Mouse (Mus musculus) myocyte (in vitro differentiated cells): ENCODE data around the gene Pdlim7. TPM values are rescaled to one million over a fixed set of nuclear protein-coding genes. Genes with fewer than 3 reads are reported as not detected.

ENCODE experiments used
- H3K27me3 ChIP-seq: one replicate; pipeline ENCODE4 v1.6.1; 2011; ENCODE audit not compliant: control insufficient read depth, insufficient read depth, insufficient read length
- H3K36me3 ChIP-seq: one replicate; pipeline ENCODE4 v1.6.1; 2011; ENCODE audit not compliant: control insufficient read depth, insufficient read depth
- H3K4me2 ChIP-seq: one replicate; pipeline ENCODE4 v1.6.1; 2011; ENCODE audit warnings: low read depth, control low read depth
- H3K4me3 ChIP-seq: one replicate; pipeline ENCODE4 v1.5.1; 2011; ENCODE audit warnings: mild to moderate bottlenecking, control low read depth, moderate library complexity
- H3K79me2 ChIP-seq: one replicate; pipeline ENCODE4 v1.6.1; 2011; ENCODE audit not compliant: control insufficient read depth, insufficient read depth
- H3ac ChIP-seq: one replicate; pipeline ENCODE4 v1.6.1; 2011; ENCODE audit not compliant: control insufficient read depth, insufficient read length
- CEBPB ChIP-seq: IDR thresholded peaks from 2 replicates; pipeline ENCODE4 v1.6.1; 2011; ENCODE audit warnings: mild to moderate bottlenecking, moderate library complexity; ENCODE audit not compliant: poor library complexity, insufficient read depth, severe bottlenecking
- E2F4 ChIP-seq: IDR thresholded peaks from one replicate; pipeline ENCODE4 v1.6.1; 2011; ENCODE audit warnings: mild to moderate bottlenecking, control low read depth, moderate library complexity; ENCODE audit not compliant: insufficient read depth
- MAX ChIP-seq: IDR thresholded peaks from one replicate; pipeline ENCODE4 v1.6.1; 2011; ENCODE audit warnings: low read depth, mild to moderate bottlenecking, control low read depth
- MYOD1 ChIP-seq, 3 experiments: IDR thresholded peaks; one replicate each; pipeline ENCODE4 v1.6.1; 2011; ENCODE audit warnings: control low read depth in 2 of 3, low read depth in 2 of 3, mild to moderate bottlenecking in 2 of 3, moderate library complexity in 1 of 3; ENCODE audit not compliant: insufficient read length in 2 of 3, control insufficient read depth in 1 of 3
- MYOG ChIP-seq, 3 experiments: IDR thresholded peaks; one replicate each; pipeline ENCODE4 v1.6.1; 2011; ENCODE audit warnings: control low read depth in 2 of 3, low read depth in 2 of 3, mild to moderate bottlenecking in 2 of 3; ENCODE audit not compliant: insufficient read length in 2 of 3, control insufficient read depth in 1 of 3, insufficient read depth in 1 of 3
- POLR2A ChIP-seq: IDR thresholded peaks from one replicate; pipeline ENCODE4 v1.6.1; 2011; ENCODE audit warnings: low read depth, mild to moderate bottlenecking, control low read depth, moderate library complexity; ENCODE audit not compliant: insufficient read length
- POLR2AphosphoS2 ChIP-seq: IDR thresholded peaks from one replicate; pipeline ENCODE4 v1.6.1; 2011; ENCODE audit warnings: low read depth, control low read depth; ENCODE audit not compliant: insufficient read length
- REST ChIP-seq: IDR thresholded peaks from one replicate; pipeline ENCODE4 v1.6.1; 2011; ENCODE audit warnings: mild to moderate bottlenecking, control low read depth, moderate library complexity; ENCODE audit not compliant: insufficient read depth, insufficient read length
- SRF ChIP-seq: IDR thresholded peaks from one replicate; pipeline ENCODE4 v1.6.1; 2011; ENCODE audit warnings: low read depth; ENCODE audit not compliant: control insufficient read depth, insufficient read length
- TCF12 ChIP-seq: IDR thresholded peaks from one replicate; pipeline ENCODE4 v1.6.1; 2011; ENCODE audit warnings: mild to moderate bottlenecking, control low read depth; ENCODE audit not compliant: poor library complexity, insufficient read depth, severe bottlenecking
- TCF3 ChIP-seq: IDR thresholded peaks from one replicate; pipeline ENCODE4 v1.6.1; 2011; ENCODE audit warnings: low read depth, control low read depth; ENCODE audit not compliant: insufficient read length
- USF1 ChIP-seq: IDR thresholded peaks from one replicate; pipeline ENCODE4 v1.6.1; 2011; ENCODE audit warnings: low read depth, mild to moderate bottlenecking, control low read depth, moderate library complexity
- polyA plus RNA-seq: library from polyadenylated mRNA; unstranded; fragments of >200 nt; fragmentation: generic; extraction: Trizol; gene quantifications from one replicate; pipeline ENCODE4 v1.2.1, GENCODE M21; 2012; ENCODE audit warnings: missing spikeins

Pdlim7 gene
- polyA plus RNA-seq, 1 experiment, result 553 TPM

GRCm38 (mm10) chr13:55477492-55477891, 36.0 kb downstream of the Pdlim7 start:
- no peaks in the 10 kb centered on the region for H3K27me3 ChIP-seq
- H3K4me3 ChIP-seq, result no peak overlapping the region
- no peak overlapping the region for H3ac ChIP-seq
- no peak for TF ChIP-seq TCF12
- H3K79me2 ChIP-seq, result no peaks in the 10 kb centered on the region
- no peak overlapping the region for H3K4me2 ChIP-seq
- H3K36me3 ChIP-seq, result peaks cover 16% of the 10 kb centered on the region

- H3K36me3 ChIP-seq, result peaks cover 11% of the 10 kb centered on the region
- no peak overlapping the region for H3K4me3 ChIP-seq
- H3K27me3 ChIP-seq, result no peaks in the 10 kb centered on the region
These were observed 37.2 kb downstream of the Pdlim7 start for GRCm38 (mm10) chr13:55476256-55476655.

DNA sequence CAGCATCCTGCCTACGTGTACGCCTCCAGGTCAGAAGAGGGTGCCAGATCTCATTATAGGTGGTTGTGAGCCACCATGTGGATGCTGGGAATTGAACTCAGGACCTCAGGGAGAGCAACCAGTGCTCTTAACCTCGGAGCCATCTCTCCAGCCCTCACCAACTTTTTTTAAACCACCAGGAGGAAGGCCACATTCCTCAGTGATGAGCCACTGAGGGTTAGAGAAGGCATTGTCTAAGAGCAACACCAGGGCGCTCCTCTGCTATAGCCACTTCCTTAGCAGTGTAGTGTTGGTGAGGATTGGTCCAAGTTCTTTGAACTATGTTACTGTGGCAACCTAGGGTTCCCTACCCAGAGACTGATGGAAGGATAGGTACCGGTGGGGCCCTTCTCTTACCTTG, 37.7 kb downstream of the Pdlim7 start:
- H3K36me3 ChIP-seq, result peaks cover 11% of the 10 kb centered on the region
- H3K79me2 ChIP-seq, result no peaks in the 10 kb centered on the region
- H3K27me3 ChIP-seq, result no peaks in the 10 kb centered on the region
- no peak overlapping the region for H3K4me2 ChIP-seq
- no peak overlapping the region for H3ac ChIP-seq
- TF ChIP-seq SRF (no peak), MAX (no peak), TCF12 (no peak), POLR2AphosphoS2 (no peak), CEBPB (no peak), POLR2A (no peak), USF1 (no peak), MYOG (IDR thresholded peaks at IDR 0.05; ENCODE audit: control insufficient read depth in 1 of 3, insufficient read depth in 1 of 3, insufficient read length in 2 of 3, low read depth in 2 of 3) (no peak), REST (no peak), MYOD1 (IDR thresholded peaks at IDR 0.05; ENCODE audit: control insufficient read depth in 1 of 3, insufficient read length in 2 of 3, low read depth in 2 of 3) (no peak), E2F4 (no peak)
- no peak overlapping the region for H3K4me3 ChIP-seq

More at GRCm38 (mm10) chr13:55476256-55476655, 37.2 kb downstream of the Pdlim7 start:
- no peak overlapping the region for H3ac ChIP-seq
- no peak for TF ChIP-seq SRF
- no peak for TF ChIP-seq POLR2A
- TF ChIP-seq POLR2AphosphoS2, result no peak
- TF ChIP-seq TCF12, result no peak
- TF ChIP-seq TCF3, result no peak
- TF ChIP-seq CEBPB, result no peak
- no peak overlapping the region for H3K4me2 ChIP-seq
- no peaks in the 10 kb centered on the region for H3K79me2 ChIP-seq

- no peaks in the 10 kb centered on the region for H3K27me3 ChIP-seq
- TF ChIP-seq MYOD1 (IDR thresholded peaks at IDR 0.05; ENCODE audit: control insufficient read depth in 1 of 3, insufficient read length in 2 of 3, low read depth in 2 of 3), result no peak
- peak; percentile 26 for TF ChIP-seq POLR2AphosphoS2
- no peak overlapping the region for H3K4me2 ChIP-seq
- H3ac ChIP-seq, result no peak overlapping the region
- H3K79me2 ChIP-seq, result no peaks in the 10 kb centered on the region
- H3K4me3 ChIP-seq, result no peak overlapping the region
- H3K36me3 ChIP-seq, result peaks cover 11% of the 10 kb centered on the region
These were observed 38.8 kb downstream of the Pdlim7 start for GRCm38 (mm10) chr13:55474621-55475069.

GRCm38 (mm10) chr13:55473961-55474360, 39.5 kb downstream of the Pdlim7 start:
- Histone ChIP-seq H3K4me3 (no peak overlapping the region), H3K27me3 (no peaks in the 10 kb centered on the region), H3K4me2 (no peak overlapping the region), H3K36me3 (peaks cover 11% of the 10 kb centered on the region), H3K79me2 (no peaks in the 10 kb centered on the region), H3ac (no peak overlapping the region)
- TF ChIP-seq TCF3 (no peak), SRF (no peak), MYOG (IDR thresholded peaks at IDR 0.05; ENCODE audit: control insufficient read depth in 1 of 3, insufficient read depth in 1 of 3, insufficient read length in 2 of 3, low read depth in 2 of 3) (no peak), MAX (no peak), CEBPB (no peak), E2F4 (no peak), REST (no peak), POLR2A (no peak), TCF12 (no peak), POLR2AphosphoS2 (no peak), USF1 (no peak), MYOD1 (IDR thresholded peaks at IDR 0.05; ENCODE audit: control insufficient read depth in 1 of 3, insufficient read length in 2 of 3, low read depth in 2 of 3) (no peak)
